Mouse (Mus musculus): ENCODE data around the gene Pfn1.

- no peak for TF ChIP-seq POLR2A (IDR thresholded peaks at IDR 0.05; ENCODE audit: control insufficient read depth, low read depth, low read length)
- TF ChIP-seq CTCF (IDR thresholded peaks at IDR 0.05; ENCODE audit: control insufficient read depth, insufficient read depth, insufficient replicate concordance, low read depth, low read length), result no peak
Observed at GRCm38 (mm10) chr11:70637764-70638163, 16.7 kb downstream of the Pfn1 start.
